Mouse (Mus musculus) inflammation-experienced regulatory T-cells (primary cell): Measurements from ENCODE around the gene Ndufa7. TPM values are rescaled to one million over a fixed set of nuclear protein-coding genes. Genes with fewer than 3 reads are reported as not detected.

Experiments
- polyA plus RNA-seq, 2 experiments: library from polyadenylated mRNA; unstranded; fragments of 100-300 nt; shearing (Covaris generic); gene quantifications; one replicate each; pipeline ENCODE4 v1.2.1; 2017

The Ndufa7 gene
- 100 to 1,000 TPM; 295 to 298 TPM for polyA plus RNA-seq

GRCm38 (mm10) chr17:33824084-33824996, at the start of gene Ndufa7, which contains the start of gene Rps28:
TSS of gene Ndufa7 (plus strand) at chr17:33824572.
TSS of gene Rps28 (minus strand) at chr17:33824562.

GRCm38 (mm10) chr17:33781124-33781977, 43.0 kb upstream of the Ndufa7 start, which contains the start of gene Angptl4:
TSS of gene Angptl4 (minus strand) at chr17:33781830.

GRCm38 (mm10) chr17:33810334-33811141, 13.8 kb upstream of the Ndufa7 start, which contains the start of gene Kank3:
TSS of gene Kank3 (plus strand) at chr17:33810519.

GRCm38 (mm10) chr17:33842966-33843795, 18.8 kb downstream of the Ndufa7 start, which contains the start of gene Cd320:
TSS of gene Cd320 (plus strand) at chr17:33843091.

GRCm38 (mm10) chr17:33873537-33873936, 49.2 kb downstream of the Ndufa7 start, which contains the start of gene Gm7029:
TSS of gene Gm7029 (plus strand) at chr17:33873837.

Other genes starting within 250 kb of the Ndufa7 start
- 10 to 100 TPM; 62.1 to 66.8 TPM for gene Zfp414, start 195.5 kb upstream of the Ndufa7 start, polyA plus RNA-seq
- gene Pram1, start 186.5 kb upstream of the Ndufa7 start, polyA plus RNA-seq = 1 to 10 TPM in 1 of 2 experiments, under 1 TPM in 1; 0.99 to 1.5 TPM
- gene Hnrnpm, start 137.7 kb upstream of the Ndufa7 start, polyA plus RNA-seq = 100 to 1,000 TPM; 337 to 341 TPM
- 100 to 1,000 TPM in 1 of 2 experiments, 10 to 100 TPM in 1; 96.3 to 115 TPM for gene March2, start 105.9 kb upstream of the Ndufa7 start, polyA plus RNA-seq
- 100 to 1,000 TPM; 270 to 275 TPM for gene Rab11b, start 64.0 kb upstream of the Ndufa7 start, polyA plus RNA-seq
- 1 to 10 TPM; 3.2 to 7.7 TPM for gene Angptl4, start 42.7 kb upstream of the Ndufa7 start, polyA plus RNA-seq
- 10 to 100 TPM in 1 of 2 experiments, 1 to 10 TPM in 1; 6.9 to 16.4 TPM for gene Kank3, start 14.1 kb upstream of the Ndufa7 start, polyA plus RNA-seq
- gene Rps28, start within 50 bp of the Ndufa7 start, polyA plus RNA-seq = 100 to 1,000 TPM; 768 to 791 TPM
- 10 to 100 TPM; 12.7 to 26.5 TPM for gene Cd320, start 18.5 kb downstream of the Ndufa7 start, polyA plus RNA-seq
- gene Gm7029, start 49.3 kb downstream of the Ndufa7 start, polyA plus RNA-seq = not detected
- 1 to 10 TPM; 5.4 to 5.9 TPM for gene Kifc1, start 66.1 kb downstream of the Ndufa7 start, polyA plus RNA-seq
- gene Platr17, start 80.6 kb downstream of the Ndufa7 start, polyA plus RNA-seq = 1 to 10 TPM; 2.7 to 8.0 TPM
- gene Daxx, start 84.8 kb downstream of the Ndufa7 start, polyA plus RNA-seq = 100 to 1,000 TPM in 1 of 2 experiments, 10 to 100 TPM in 1; 88.4 to 128 TPM
- 100 to 1,000 TPM; 609 to 631 TPM for gene Tapbp, start 91.3 kb downstream of the Ndufa7 start, polyA plus RNA-seq
- 10 to 100 TPM; 19.7 to 30.0 TPM for gene Zbtb22, start 91.3 kb downstream of the Ndufa7 start, polyA plus RNA-seq
- 100 to 1,000 TPM; 129 to 170 TPM for gene Rgl2, start 105.0 kb downstream of the Ndufa7 start, polyA plus RNA-seq
- gene Pfdn6, start 115.8 kb downstream of the Ndufa7 start, polyA plus RNA-seq = 100 to 1,000 TPM; 132 to 142 TPM
- 10 to 100 TPM; 59.2 to 75.0 TPM for gene Wdr46, start 116.1 kb downstream of the Ndufa7 start, polyA plus RNA-seq
- 10 to 100 TPM; 21.9 to 44.0 TPM for gene B3galt4, start 126.9 kb downstream of the Ndufa7 start, polyA plus RNA-seq
- 10 to 100 TPM; 69.7 to 81.8 TPM for gene Vps52, start 131.2 kb downstream of the Ndufa7 start, polyA plus RNA-seq
- gene Rps18, start 131.4 kb downstream of the Ndufa7 start, polyA plus RNA-seq = 1,000 to 10,000 TPM; 1,990 to 2,168 TPM
- gene H2-K1, start 175.8 kb downstream of the Ndufa7 start, polyA plus RNA-seq = over 10,000 TPM; 12,130 to 12,778 TPM
- 10 to 100 TPM; 35.6 to 38.2 TPM for gene Ring1, start 200.1 kb downstream of the Ndufa7 start, polyA plus RNA-seq
- gene H2-Ke6, start 203.5 kb downstream of the Ndufa7 start, polyA plus RNA-seq = 100 to 1,000 TPM; 289 to 375 TPM
- 100 to 1,000 TPM in 1 of 2 experiments, 10 to 100 TPM in 1; 96.5 to 149 TPM for gene Slc39a7, start 207.1 kb downstream of the Ndufa7 start, polyA plus RNA-seq
- 10 to 100 TPM; 66.1 to 98.3 TPM for gene Rxrb, start 207.2 kb downstream of the Ndufa7 start, polyA plus RNA-seq
- gene Col11a2, start 214.9 kb downstream of the Ndufa7 start, polyA plus RNA-seq = 1 to 10 TPM in 1 of 2 experiments, under 1 TPM in 1; 0.72 to 3.2 TPM